Mouse (Mus musculus): ENCODE results near the gene Rab2b.

Gene Rab2b

DNA sequence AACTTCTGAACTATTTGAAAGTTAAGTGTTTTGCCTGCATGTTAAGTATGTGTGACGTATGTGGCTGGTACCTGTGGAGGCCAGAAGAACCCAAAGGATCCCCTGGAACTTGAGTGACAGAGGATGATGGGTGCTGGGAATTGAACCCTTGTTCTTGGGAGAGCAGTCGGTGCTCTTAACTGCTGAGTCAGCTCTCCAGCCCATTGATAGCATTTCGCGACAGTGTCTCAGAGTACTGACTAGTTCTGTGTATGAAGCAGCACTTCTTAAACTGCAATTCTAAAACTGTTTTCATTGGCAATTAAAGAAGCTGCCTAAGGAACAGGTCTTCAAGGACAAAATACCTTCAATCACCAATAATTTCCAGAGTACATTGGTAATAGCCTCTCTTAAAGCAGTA, 2.1 kb downstream of the Rab2b start:
- DNase-seq (ENCODE audit: low read depth) = no peak

DNA sequence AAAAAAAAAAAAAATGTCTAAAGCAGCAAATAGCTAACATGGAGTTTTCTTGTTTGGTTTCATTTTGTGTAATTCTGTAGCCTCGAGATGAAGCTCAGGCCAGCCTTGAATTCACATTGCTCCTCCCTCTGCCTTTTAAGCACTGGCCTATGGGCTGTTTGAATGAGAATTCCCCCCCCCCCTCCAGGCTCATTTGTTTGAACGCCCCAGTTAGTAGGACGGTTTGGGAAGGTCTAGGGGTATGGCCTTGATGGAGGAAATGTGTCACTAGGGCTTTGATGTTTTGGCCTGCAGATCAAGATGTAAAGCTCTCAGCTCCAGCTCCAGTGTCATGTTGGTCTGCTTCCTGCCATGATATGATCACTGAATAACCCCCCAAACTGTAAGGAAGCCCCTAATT, 6.6 kb downstream of the Rab2b start:
- DNase-seq (ENCODE audit: low read depth) = peak; percentile 76

GRCm38 (mm10) chr14:52257484-52258213, 21.7 kb downstream of the Rab2b start, which contains the start of gene Chd8:
Gene Chd8, minus strand, starts transcription at chr14:52257780.
- DNase-seq (ENCODE audit: low read depth) = peak; percentile 99

DNA sequence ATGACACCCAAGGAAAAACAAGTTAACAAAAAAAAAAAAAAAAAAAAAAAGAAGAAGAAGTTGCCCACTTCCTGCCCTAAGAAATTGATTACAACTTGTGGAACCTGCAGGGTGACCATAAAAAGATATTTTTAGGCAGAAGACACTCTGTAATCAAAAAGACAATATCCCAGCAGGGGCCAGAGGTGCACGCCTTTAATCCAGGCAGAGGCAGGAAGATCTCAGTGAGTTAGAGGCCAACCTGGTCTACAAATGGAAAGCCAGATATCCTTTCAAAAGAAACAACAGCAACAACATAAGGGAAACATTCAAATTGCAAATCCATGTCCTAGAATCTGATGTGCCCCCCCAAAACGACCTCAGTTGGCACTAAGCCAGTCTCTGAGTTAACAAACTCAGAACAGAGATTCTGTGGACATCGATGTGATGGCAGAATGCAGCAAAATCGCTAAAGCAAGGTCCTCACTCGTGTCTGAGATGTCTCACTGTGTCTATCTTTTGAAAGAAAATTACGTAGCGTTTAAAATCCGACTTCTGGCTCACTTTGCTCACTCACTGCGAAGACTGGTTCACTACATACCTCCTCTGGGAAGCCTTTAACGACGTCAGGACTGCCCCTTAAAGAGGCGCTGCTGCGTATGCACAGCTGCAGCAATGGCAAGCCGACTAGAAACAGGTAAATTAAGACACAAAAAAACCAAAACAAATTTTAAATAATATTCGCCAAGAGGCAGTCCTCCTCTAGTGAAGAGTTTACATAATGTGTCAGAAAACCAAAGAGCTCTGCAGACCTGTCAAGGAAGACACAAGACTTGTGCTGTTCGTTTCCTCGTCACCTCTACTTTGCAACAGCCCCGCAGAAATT, 22.8 kb downstream of the Rab2b start:
- DNase-seq (ENCODE audit: low read depth) = peak; percentile 57

DNA sequence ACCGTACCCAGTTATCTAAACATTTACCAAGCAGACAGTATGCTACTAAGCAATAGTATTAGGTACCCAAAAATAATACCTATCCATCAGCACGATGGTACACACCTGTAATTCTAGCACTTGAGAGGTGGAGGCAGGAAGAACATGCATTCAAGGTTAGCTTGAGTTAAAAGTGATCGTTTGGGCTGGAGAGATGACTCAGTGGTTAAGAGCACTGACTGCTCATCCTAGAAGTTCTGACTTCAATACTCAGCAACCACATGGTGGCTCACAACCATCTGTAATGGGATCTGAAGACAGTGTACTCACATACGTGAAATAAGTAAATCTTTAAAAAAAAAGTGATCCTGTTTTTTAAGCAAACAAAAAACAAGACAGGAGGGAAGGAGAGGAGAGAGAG, 33.2 kb downstream of the Rab2b start:
- peak; percentile 65 for DNase-seq (ENCODE audit: low read depth)

- no peak for DNase-seq (ENCODE audit: low read depth)
These were observed 34.7 kb downstream of the Rab2b start for GRCm38 (mm10) chr14:52244690-52245042.

DNA sequence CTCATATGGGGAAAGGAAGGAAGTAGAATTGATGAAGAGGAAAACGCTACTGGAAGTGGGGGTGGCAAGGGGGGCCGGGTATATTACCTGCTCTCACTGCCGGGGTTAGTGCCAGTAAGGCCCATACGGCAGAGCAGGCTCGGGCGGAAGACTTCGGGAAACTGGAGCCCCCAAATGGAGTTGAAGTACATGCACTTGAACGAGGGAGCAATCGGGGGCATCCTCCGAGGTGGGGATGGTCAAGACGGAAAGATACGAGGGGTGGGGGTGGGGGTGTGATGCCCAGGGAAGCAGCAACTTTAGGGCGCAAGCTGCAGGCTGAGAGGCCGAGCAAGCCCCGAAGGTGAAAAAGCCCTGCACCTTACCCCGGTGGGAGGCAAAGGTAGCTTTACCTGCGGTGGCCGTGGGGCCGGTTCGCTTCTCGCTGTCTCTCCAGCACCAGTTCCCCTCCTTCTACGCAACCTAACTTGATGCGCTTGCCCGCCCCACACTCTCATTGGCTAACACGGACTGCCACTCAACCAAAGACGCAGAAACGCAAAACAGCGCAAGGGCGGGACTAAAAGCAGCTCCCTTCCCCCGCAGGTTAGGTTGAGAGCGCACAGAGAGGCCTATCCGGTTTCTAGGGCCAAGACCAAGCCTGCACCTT, 35.2 kb downstream of the Rab2b start:
- peak; percentile 99 for DNase-seq (ENCODE audit: low read depth)

GRCm38 (mm10) chr14:52236216-52236615, 43.1 kb downstream of the Rab2b start:
- DNase-seq (ENCODE audit: low read depth) = no peak

GRCm38 (mm10) chr14:52235165-52235564, 44.2 kb downstream of the Rab2b start:
- no peak for DNase-seq (ENCODE audit: low read depth)

- no peak for DNase-seq (ENCODE audit: low read depth)
These were observed 47.1 kb downstream of the Rab2b start for GRCm38 (mm10) chr14:52232249-52232648.

GRCm38 (mm10) chr14:52225972-52226371, 53.4 kb downstream of the Rab2b start:
- no peak for DNase-seq (ENCODE audit: low read depth)

DNA sequence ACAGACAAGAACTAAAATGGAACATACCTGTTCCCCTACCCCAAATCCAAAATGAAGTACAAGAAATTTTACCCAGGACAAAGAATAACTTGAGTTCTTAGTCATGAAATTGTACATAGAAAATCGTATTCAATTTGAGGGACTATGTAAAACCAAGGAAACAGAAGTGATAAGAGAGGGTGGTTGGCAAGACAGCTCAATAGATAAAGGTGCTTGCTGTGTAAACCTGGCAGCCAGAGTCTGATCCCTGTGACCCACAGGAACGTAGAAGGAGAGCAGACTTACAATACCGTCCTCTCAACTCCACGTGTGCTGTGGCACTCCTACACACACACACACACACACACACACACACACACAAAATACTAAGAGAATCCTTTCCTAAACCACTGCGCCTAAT, 62.1 kb downstream of the Rab2b start:
- DNase-seq (ENCODE audit: low read depth) = no peak
